ENCODE assay signal across 23 mouse cellular contexts in the genomic region with DNA sequence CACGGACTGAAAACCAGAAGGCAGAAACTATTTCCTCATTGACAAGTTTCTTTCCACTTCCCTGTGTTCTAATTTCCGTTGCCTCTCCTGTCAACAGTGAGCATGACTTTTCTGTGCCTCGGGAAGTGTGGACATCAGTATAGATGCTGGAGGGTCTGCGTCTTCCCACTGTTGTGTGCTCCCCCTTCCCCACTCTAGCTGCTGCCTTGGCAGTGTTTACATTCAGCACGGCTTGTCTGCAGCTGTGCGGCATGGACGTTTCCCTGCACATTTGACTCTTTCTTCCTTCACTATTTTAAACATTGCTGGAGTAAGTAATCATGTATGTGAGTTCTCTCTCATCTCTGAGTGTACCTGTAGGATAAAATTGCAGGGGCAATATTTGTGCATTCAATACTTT. TPM values are rescaled to one million over a fixed set of nuclear protein-coding genes. Genes with fewer than 3 reads are reported as not detected.
DNase-seq lines count a peak whose midpoint lies in the region; ATAC-seq and TF ChIP-seq lines count a peak whose summit lies in the region.
"Had no signal": no experiment of that assay in that cellular context is flagged by ENCODE, and none has a peak within 500 bp of the region (broad histone marks: within the 10 kb centered on the region; RNA-seq: fewer than 3 reads in every experiment).

No protein-coding gene starts in this region.

- peak; percentile 66 for ATAC-seq in lung, embryonic 14.5 days (ENCODE audit: insufficient read depth)
- no peak for ATAC-seq in embryonic facial prominence, embryonic 15.5 days (ENCODE audit: insufficient number of reproducible peaks, low FRiP score, low TSS enrichment, low read depth)
- ATAC-seq in intestine, embryonic 16.5 days: no peak
- ATAC-seq in stomach, postnatal 0 days (ENCODE audit: low FRiP score, low TSS enrichment): no peak
- ATAC-seq: forebrain, embryonic 14.5 days; hindbrain, postnatal 0 days had no signal

- DNase-seq in lung, embryonic 14.5 days: peak; percentile 68
- no peak for DNase-seq in lung, adult 2 months
- DNase-seq in stomach, postnatal 0 days (ENCODE audit: low spot score): no peak
- DNase-seq in spleen, postnatal 36 days (ENCODE audit: low spot score in 2 of 2): no peak
- DNase-seq in kidney, postnatal 4 days: no peak
- DNase-seq: adrenal gland, adult 2 months; adrenal gland, postnatal 25 days; cerebellum, adult 18-20 months; cerebellum, adult 9-11 months; cerebellum, postnatal 36 days; gastrocnemius, postnatal 10 days; heart, adult 2 months; heart, postnatal 14 days had no signal

- 14% methylated on average over 7 of the region's 7 CpGs for WGBS in lung, embryonic 14.5 days
- WGBS in lung, adult 2 months: 38% methylated on average over 7 of the region's 7 CpGs
- WGBS in embryonic facial prominence, embryonic 15.5 days: 28% methylated on average over 7 of the region's 7 CpGs
- WGBS in intestine, embryonic 16.5 days: 32% methylated on average over 7 of the region's 7 CpGs
- 22% methylated on average over 7 of the region's 7 CpGs for WGBS in stomach, postnatal 0 days

- TF ChIP-seq POLR2A in lung, adult 2 months (IDR thresholded peaks at IDR 0.05; ENCODE audit: borderline replicate concordance, extremely low read depth, low read depth, low read length): no peak

- no peak for TF ChIP-seq CTCF in lung, embryonic 14.5 days (IDR thresholded peaks at IDR 0.05; ENCODE audit: low read depth)
- no peak for TF ChIP-seq CTCF in lung, adult 2 months (IDR thresholded peaks at IDR 0.05; ENCODE audit: insufficient read depth, low read length)
- TF ChIP-seq CTCF in stomach, postnatal 0 days (IDR thresholded peaks at IDR 0.05; ENCODE audit: low read depth): no peak

- no peak for TF ChIP-seq EP300 in stomach, postnatal 0 days (optimal IDR thresholded peaks at IDR 0.05)

- no peaks in the 10 kb centered on the region for H3K36me3 ChIP-seq in lung, embryonic 14.5 days (ENCODE audit: insufficient read depth)
- no peaks in the 10 kb centered on the region for H3K36me3 ChIP-seq in embryonic facial prominence, embryonic 15.5 days
- H3K36me3 ChIP-seq in intestine, embryonic 16.5 days (ENCODE audit: control insufficient read depth, insufficient read depth, low read length): no peaks in the 10 kb centered on the region
- no peaks in the 10 kb centered on the region for H3K36me3 ChIP-seq in stomach, postnatal 0 days (ENCODE audit: control insufficient read depth, insufficient read depth, low read length)
- H3K36me3 ChIP-seq: embryonic facial prominence, embryonic 12.5 days; forebrain, embryonic 10.5 days; heart, embryonic 15.5 days; hindbrain, embryonic 13.5 days had no signal

- H3K27ac ChIP-seq in lung, embryonic 14.5 days (ENCODE audit: low read depth): peak overlapping the region; percentile 76
- no peak overlapping the region for H3K27ac ChIP-seq in embryonic facial prominence, embryonic 15.5 days (replicated peaks)
- no peak overlapping the region for H3K27ac ChIP-seq in intestine, embryonic 16.5 days (ENCODE audit: low read length)
- H3K27ac ChIP-seq in stomach, postnatal 0 days (replicated peaks): no peak overlapping the region
- H3K27ac ChIP-seq: embryonic facial prominence, embryonic 12.5 days; forebrain, embryonic 10.5 days; heart, adult 2 months; heart, embryonic 15.5 days; hindbrain, embryonic 13.5 days; hindbrain, postnatal 0 days had no signal

- H3K9ac ChIP-seq in lung, embryonic 14.5 days: no peak overlapping the region
- no peak overlapping the region for H3K9ac ChIP-seq in embryonic facial prominence, embryonic 15.5 days
- H3K9ac ChIP-seq in intestine, embryonic 16.5 days (ENCODE audit: low read depth, low read length): no peak overlapping the region
- peak overlapping the region; percentile 24; the same call in 1 of the 2 replicates for H3K9ac ChIP-seq in stomach, postnatal 0 days (ENCODE audit: low read length)
- H3K9ac ChIP-seq: embryonic facial prominence, embryonic 12.5 days; heart, embryonic 15.5 days; hindbrain, embryonic 13.5 days had no signal

- no peaks in the 10 kb centered on the region for H3K27me3 ChIP-seq in lung, embryonic 14.5 days (ENCODE audit: insufficient read depth, low read length)
- H3K27me3 ChIP-seq in embryonic facial prominence, embryonic 15.5 days: no peaks in the 10 kb centered on the region
- H3K27me3 ChIP-seq in intestine, embryonic 16.5 days (replicated peaks; ENCODE audit: control insufficient read depth, insufficient read depth, low read length): no peaks in the 10 kb centered on the region
- H3K27me3 ChIP-seq in stomach, postnatal 0 days (ENCODE audit: control insufficient read depth, insufficient read depth, low read length): no peaks in the 10 kb centered on the region
- H3K27me3 ChIP-seq: embryonic facial prominence, embryonic 12.5 days; heart, embryonic 15.5 days; hindbrain, embryonic 13.5 days had no signal

- H3K4me3 ChIP-seq in lung, embryonic 14.5 days (ENCODE audit: low read depth, low read length): no peak overlapping the region
- no peak overlapping the region for H3K4me3 ChIP-seq in lung, adult 2 months (replicated peaks; ENCODE audit: extremely low read depth, low read depth, low read length)
- no peak overlapping the region for H3K4me3 ChIP-seq in embryonic facial prominence, embryonic 15.5 days (replicated peaks)
- H3K4me3 ChIP-seq in intestine, embryonic 16.5 days (ENCODE audit: low read length): peak overlapping the region; percentile 5; the same call in 1 of the 2 replicates
- no peak overlapping the region for H3K4me3 ChIP-seq in stomach, postnatal 0 days (ENCODE audit: low read depth, low read length)
- H3K4me3 ChIP-seq: embryonic facial prominence, embryonic 12.5 days; erythroblast, embryonic 14.5 days; forebrain, embryonic 10.5 days; heart, adult 2 months; heart, embryonic 15.5 days; hindbrain, embryonic 13.5 days had no signal

- H3K4me1 ChIP-seq in lung, embryonic 14.5 days (ENCODE audit: insufficient read depth): peaks cover 5% of the 10 kb centered on the region; the same call in 1 of the 2 replicates
- H3K4me1 ChIP-seq in lung, adult 2 months (ENCODE audit: control insufficient read depth, insufficient read depth, low read length): peaks cover 2% of the 10 kb centered on the region; the same call in 1 of the 2 replicates
- 0 out of 2 replicates have a peak, but pooled peaks cover 3% of the 10 kb centered on the region for H3K4me1 ChIP-seq in embryonic facial prominence, embryonic 15.5 days
- H3K4me1 ChIP-seq in intestine, embryonic 16.5 days (ENCODE audit: control insufficient read depth, insufficient read depth, low read length): 0 out of 2 replicates have a peak, but pooled peaks cover 3% of the 10 kb centered on the region
- H3K4me1 ChIP-seq in stomach, postnatal 0 days (replicated peaks; ENCODE audit: control insufficient read depth, insufficient read depth): no peaks in the 10 kb centered on the region
- H3K4me1 ChIP-seq: embryonic facial prominence, embryonic 12.5 days; forebrain, embryonic 10.5 days; heart, embryonic 15.5 days; hindbrain, embryonic 13.5 days had no signal

- H3K4me2 ChIP-seq in lung, embryonic 14.5 days: peak overlapping the region; percentile 49
- H3K4me2 ChIP-seq in embryonic facial prominence, embryonic 15.5 days (replicated peaks): 0 out of 2 replicates have a peak overlapping the region, but pooled peaks have one; percentile 17
- peak overlapping the region; percentile 26; the same call in 1 of the 2 replicates for H3K4me2 ChIP-seq in intestine, embryonic 16.5 days (ENCODE audit: low read depth, low read length)
- peak overlapping the region; percentile 15 for H3K4me2 ChIP-seq in stomach, postnatal 0 days (replicated peaks; ENCODE audit: low read depth)
- H3K4me2 ChIP-seq: embryonic facial prominence, embryonic 12.5 days; heart, embryonic 11.5 days; heart, embryonic 15.5 days; hindbrain, embryonic 13.5 days had no signal

- H3K9me3 ChIP-seq in lung, embryonic 14.5 days (ENCODE audit: low read depth, low read length): no peaks in the 10 kb centered on the region
- no peaks in the 10 kb centered on the region for H3K9me3 ChIP-seq in embryonic facial prominence, embryonic 15.5 days (replicated peaks)
- H3K9me3 ChIP-seq in intestine, embryonic 16.5 days (ENCODE audit: control insufficient read depth, low read length): no peaks in the 10 kb centered on the region
- H3K9me3 ChIP-seq in stomach, postnatal 0 days (ENCODE audit: control insufficient read depth, low read length): no peaks in the 10 kb centered on the region
- H3K9me3 ChIP-seq: embryonic facial prominence, embryonic 12.5 days; forebrain, embryonic 10.5 days; heart, embryonic 15.5 days; hindbrain, embryonic 13.5 days had no signal

RNA-seq across cellular contexts. Expression of a gene that starts 59.4 kb away (rescaled TPM):
- 31.1 and 35.0 TPM in 2 replicates for polyA plus RNA-seq in lung, embryonic 14.5 days (2014; fragmentation: Nextera tagmentation; extraction: Ambion mirVana)
- polyA plus RNA-seq in lung, adult 2 months (2012; rRNA removed): 54.9 and 55.7 TPM in 2 replicates
- polyA plus RNA-seq in embryonic facial prominence, embryonic 15.5 days (2015; fragmentation: Nextera tagmentation; extraction: Ambion mirVana): 27.0 and 32.7 TPM in 2 replicates
- 15.4 and 20.2 TPM in 2 replicates for polyA plus RNA-seq in intestine, embryonic 16.5 days (2015; fragmentation: Nextera tagmentation; extraction: Ambion mirVana)
- polyA plus RNA-seq in stomach, postnatal 0 days (2015; fragmentation: Nextera tagmentation; extraction: Ambion mirVana): 16.5 and 20.4 TPM in 2 replicates
